In the genomic region with DNA sequence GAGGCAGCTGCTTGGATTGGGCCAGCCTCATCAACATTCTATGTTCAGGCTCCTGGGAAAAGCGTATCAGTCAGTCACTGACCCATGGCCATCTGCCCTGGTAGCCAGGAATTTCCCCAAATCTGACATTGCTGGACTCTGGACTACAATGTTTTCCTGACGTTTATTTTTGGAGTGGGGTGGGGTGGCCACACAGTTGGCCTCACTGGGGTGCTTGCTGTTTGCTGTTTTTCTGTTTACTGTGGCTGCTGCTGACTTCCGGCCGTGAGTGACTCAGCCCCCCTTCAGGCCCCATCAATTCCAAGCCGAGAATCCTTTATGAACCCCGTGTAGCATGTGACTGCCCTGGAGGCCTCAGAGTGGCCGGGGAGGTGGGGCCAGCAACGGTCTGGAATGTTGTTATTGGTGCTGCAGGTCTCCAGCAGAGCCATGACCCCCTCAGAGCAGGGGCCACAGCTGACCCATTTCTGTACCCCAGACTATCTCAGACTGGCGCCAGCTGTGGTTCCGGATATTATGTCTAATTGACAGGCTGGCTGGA, we compare ENCODE assay signal across 8 mouse cellular contexts. TPM values are rescaled to one million over a fixed set of nuclear protein-coding genes. Genes with fewer than 3 reads are reported as not detected.
DNase-seq lines count a peak whose midpoint lies in the region; ATAC-seq and TF ChIP-seq lines count a peak whose summit lies in the region.

No protein-coding gene starts in this region.

- no peak overlapping the region for H3K9ac ChIP-seq in kidney, postnatal 0 days (ENCODE audit: low read depth, low read length)

- H3K9me3 ChIP-seq in kidney, postnatal 0 days (replicated peaks; ENCODE audit: low read length), result no peaks in the 10 kb centered on the region

- 10% methylated on average over 10 of the region's 10 CpGs for WGBS in kidney, postnatal 0 days

- H3K27ac ChIP-seq in kidney, postnatal 0 days, result peak overlapping the region; percentile 94

- no peak overlapping the region for H3K4me3 ChIP-seq in kidney, postnatal 0 days (replicated peaks; ENCODE audit: low read depth, low read length)

- peak; percentile 79 for ATAC-seq in kidney, postnatal 0 days (replicated peaks; ENCODE audit: low FRiP score, low read depth)

- H3K36me3 ChIP-seq in kidney, postnatal 0 days (ENCODE audit: insufficient read depth, low read length), result 0 out of 2 replicates have a peak, but pooled peaks cover 4% of the 10 kb centered on the region

- peak; percentile 30 for DNase-seq in ovary, adult 18-20 months (ENCODE audit: low spot score)
- DNase-seq in ovary, postnatal 14 days (ENCODE audit: low spot score), result no peak
- peak; percentile 26 for DNase-seq in heart, adult 8-10 months (ENCODE audit: low spot score)
- peak; percentile 94 for DNase-seq in kidney, postnatal 0 days (ENCODE audit: low spot score)
- peak; percentile 40 for DNase-seq in lung, postnatal 36 days
- DNase-seq in thymus, postnatal 4 days, result no peak
- DNase-seq in thymus, postnatal 36 days, result no peak
- no peak for DNase-seq in thymus, postnatal 14 days

- no peak for TF ChIP-seq CTCF in kidney, postnatal 0 days (IDR thresholded peaks at IDR 0.05; ENCODE audit: low read depth)

- no peaks in the 10 kb centered on the region for H3K27me3 ChIP-seq in kidney, postnatal 0 days (ENCODE audit: insufficient read depth, low read length)

- H3K4me1 ChIP-seq in kidney, postnatal 0 days (replicated peaks; ENCODE audit: insufficient read depth, low read length), result peaks cover 20% of the 10 kb centered on the region

- peak overlapping the region; percentile 11; the same call in 1 of the 2 replicates for H3K4me2 ChIP-seq in kidney, postnatal 0 days (ENCODE audit: low read length)

RNA-seq across cellular contexts. Expression of a gene that starts 2.5 kb away (rescaled TPM):
- total RNA-seq in heart, adult 8-10 months (2022), result 1 to 10 TPM; 5.1 to 6.7 (median 5.8) TPM
- polyA plus RNA-seq in kidney, postnatal 0 days (2015; fragmentation: Nextera tagmentation; extraction: Ambion mirVana), result 49.3 and 49.7 TPM in 2 replicates

RNA-seq across cellular contexts. Expression of a gene that starts 35.6 kb away (rescaled TPM):
- 10 to 100 TPM in 1 of 4 experiments, 1 to 10 TPM in 3; 4.2 to 13.5 (median 6.1) TPM for total RNA-seq in heart, adult 8-10 months (2022)
- polyA plus RNA-seq in kidney, postnatal 0 days (2015; fragmentation: Nextera tagmentation; extraction: Ambion mirVana), result 1.5 and 1.8 TPM in 2 replicates

RNA-seq across cellular contexts. Expression of a gene that starts 43.6 kb away (rescaled TPM):
- total RNA-seq in heart, adult 8-10 months (2022), result 10 to 100 TPM; 36.9 to 47.7 (median 38.9) TPM
- polyA plus RNA-seq in kidney, postnatal 0 days (2015; fragmentation: Nextera tagmentation; extraction: Ambion mirVana), result 30.0 and 32.8 TPM in 2 replicates

RNA-seq across cellular contexts. Expression of a gene that starts 56.7 kb away (rescaled TPM):
- total RNA-seq in heart, adult 8-10 months (2022), result not detected
- 0.57 and 0.61 TPM in 2 replicates for polyA plus RNA-seq in kidney, postnatal 0 days (2015; fragmentation: Nextera tagmentation; extraction: Ambion mirVana)

Comparison
In these comparisons a context has a peak if more than half of its experiments do, and no peak if none do; other contexts are left out.
1. DNase-seq: peak in ovary, adult 18-20 months (single experiment), heart, adult 8-10 months (single experiment), kidney, postnatal 0 days (single experiment) and lung, postnatal 36 days (single experiment); none in ovary, postnatal 14 days (single experiment), thymus, postnatal 4 days (single experiment), thymus, postnatal 36 days (0 of 2) and thymus, postnatal 14 days (single experiment).